Mouse (Mus musculus): Measurements from ENCODE around the gene Wdr5b. TPM values are rescaled to one million over a fixed set of nuclear protein-coding genes. Genes with fewer than 3 reads are reported as not detected.
"Not testable (repeated sequence)": the region's sequence is repeated elsewhere in the genome, so short reads cannot be mapped to it uniquely, and the experiment has no call there.

Gene Wdr5b
- polyA plus RNA-seq (2012; rRNA removed): 3.2 and 3.6 TPM in 2 replicates

DNA sequence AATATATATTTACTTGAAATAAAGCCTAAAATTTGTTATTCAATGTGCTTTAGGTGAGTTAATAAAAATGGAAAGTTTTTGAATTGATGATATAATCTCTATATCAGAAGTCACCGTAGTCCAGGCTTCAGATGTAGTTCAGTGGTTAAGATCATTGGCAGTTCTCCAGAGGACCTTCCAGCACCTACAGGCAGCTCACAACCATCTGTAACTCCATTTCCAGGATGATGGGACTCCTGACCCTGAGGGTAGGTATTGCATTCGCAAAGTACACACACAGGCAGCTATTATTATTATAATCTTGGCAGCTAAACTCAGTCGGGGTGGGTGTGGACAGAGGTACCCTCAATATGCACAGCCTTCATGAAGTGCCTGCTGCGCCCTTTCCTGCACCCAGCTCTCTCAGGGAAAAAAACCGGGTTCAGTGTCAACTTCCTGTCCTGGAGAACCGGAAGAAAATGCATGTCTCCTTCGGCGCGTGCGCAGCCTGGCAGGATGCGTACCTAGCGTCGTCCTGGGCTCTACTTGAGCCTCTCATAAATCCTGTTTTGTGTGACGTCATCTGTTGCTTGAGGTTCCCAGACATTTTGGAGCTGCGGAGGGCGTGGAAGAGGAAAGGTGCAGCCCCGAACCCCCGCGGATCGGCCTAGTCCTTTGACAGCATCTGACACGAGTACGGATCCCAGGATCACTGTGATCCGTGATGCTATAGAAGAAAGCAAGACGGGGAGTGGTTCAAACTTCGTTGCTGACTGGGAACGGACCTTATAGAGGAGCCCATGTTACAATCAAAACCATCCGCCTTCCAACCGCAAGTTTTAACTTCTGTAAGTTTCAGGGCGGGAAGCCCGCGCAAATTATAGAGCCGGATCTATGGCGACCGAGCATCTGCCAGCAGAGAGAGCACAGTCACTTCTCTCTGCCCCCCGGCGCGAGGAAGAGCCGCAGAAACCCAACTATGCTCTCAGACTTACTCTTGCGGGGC lies at the start of gene Wdr5b:
Wdr5b (plus strand) TSS at position 551 of the 985 bp plus-strand sequence.
- H3K27ac ChIP-seq (ENCODE audit: control insufficient read depth, insufficient read depth, low read length): peak within 1 kb of the TSS; percentile 36
- peak within 1 kb of the TSS; percentile 77 for H3K4me3 ChIP-seq (ENCODE audit: control insufficient read depth, insufficient read depth, low read length)
- WGBS: under 1% methylated on average over 39 of the region's 39 CpGs
- DNase-seq: peak; percentile 89
- peaks cover 4% of the 10 kb centered on the region for H3K4me1 ChIP-seq (replicated peaks; ENCODE audit: control insufficient read depth, insufficient read depth, low read length)
- TF ChIP-seq POLR2A (IDR thresholded peaks at IDR 0.05; ENCODE audit: control insufficient read depth, extremely low read depth, insufficient read depth, low read length, poor library complexity) (peak; percentile 42; the same call in 1 of the 2 replicates), CTCF (IDR thresholded peaks at IDR 0.05; ENCODE audit: borderline replicate concordance, control insufficient read depth, extremely low read depth, insufficient read depth, low read length, poor library complexity) (0 out of 2 replicates have a peak, but pooled peaks have one; percentile 27)
- H3K27me3 ChIP-seq (ENCODE audit: control insufficient read depth, insufficient read depth, low read length): no peaks in the 10 kb centered on the region
- H3K36me3 ChIP-seq (ENCODE audit: control insufficient read depth, insufficient read depth, low read length): no peaks in the 10 kb centered on the region

DNA sequence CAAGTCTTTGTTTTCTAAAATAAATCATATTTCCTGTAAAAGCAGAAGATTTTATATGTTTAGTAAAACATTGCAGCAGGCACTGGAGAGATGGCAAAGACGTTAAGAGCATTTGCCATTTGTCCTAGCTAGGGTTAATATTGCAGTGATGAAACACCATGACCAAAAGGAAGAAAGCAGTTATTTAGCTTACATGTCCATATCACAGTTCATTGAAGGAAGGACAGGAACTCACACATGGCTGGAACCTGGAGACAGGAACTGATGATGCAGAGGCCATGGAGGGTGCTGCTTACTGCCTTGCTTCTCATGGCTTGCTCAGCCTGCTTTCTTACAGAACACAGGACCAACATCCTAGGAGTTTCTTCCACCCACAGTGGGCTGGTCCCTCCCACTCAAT lies 48.6 kb upstream of the Wdr5b start:
- peaks cover 2% of the 10 kb centered on the region; the same call in 1 of the 2 replicates for H3K4me1 ChIP-seq (replicated peaks; ENCODE audit: control insufficient read depth, insufficient read depth, low read length)
- no peaks in the 10 kb centered on the region for H3K36me3 ChIP-seq (ENCODE audit: control insufficient read depth, insufficient read depth, low read length)
- TF ChIP-seq CTCF (IDR thresholded peaks at IDR 0.05; ENCODE audit: borderline replicate concordance, control insufficient read depth, extremely low read depth, insufficient read depth, low read length, poor library complexity): no peak
- no peak for TF ChIP-seq POLR2A (IDR thresholded peaks at IDR 0.05; ENCODE audit: control insufficient read depth, extremely low read depth, insufficient read depth, low read length, poor library complexity)
- 89% methylated on average over 1 of the region's 1 CpGs for WGBS
- no peak for DNase-seq
- no peak overlapping the region for H3K27ac ChIP-seq (ENCODE audit: control insufficient read depth, insufficient read depth, low read length)
- no peaks in the 10 kb centered on the region for H3K27me3 ChIP-seq (ENCODE audit: control insufficient read depth, insufficient read depth, low read length)
- no peak overlapping the region for H3K4me3 ChIP-seq (ENCODE audit: control insufficient read depth, insufficient read depth, low read length)

DNA sequence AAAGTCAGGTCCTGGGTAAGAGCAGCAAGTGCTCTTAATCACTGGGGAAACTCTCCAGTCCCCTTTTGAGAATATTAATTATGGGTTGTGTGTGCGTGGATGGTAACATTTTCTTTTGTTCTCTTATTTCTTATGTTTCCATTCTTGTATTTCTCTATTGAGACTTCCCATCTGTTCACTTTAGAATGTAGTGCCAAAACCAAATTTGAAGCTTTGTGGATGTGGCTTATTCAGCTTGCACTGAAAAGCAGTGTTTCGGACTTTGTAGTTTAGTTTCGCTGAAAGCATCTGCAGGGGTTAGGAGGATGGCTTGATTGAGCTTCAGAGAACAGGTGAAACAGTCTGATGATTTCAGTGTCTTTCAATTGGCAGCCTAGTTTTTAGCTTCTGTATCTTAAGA lies 47.7 kb upstream of the Wdr5b start:
- Histone ChIP-seq H3K4me3 (ENCODE audit: control insufficient read depth, insufficient read depth, low read length) (no peak overlapping the region), H3K4me1 (replicated peaks; ENCODE audit: control insufficient read depth, insufficient read depth, low read length) (peaks cover 2% of the 10 kb centered on the region; the same call in 1 of the 2 replicates), H3K27ac (ENCODE audit: control insufficient read depth, insufficient read depth, low read length) (no peak overlapping the region), H3K27me3 (ENCODE audit: control insufficient read depth, insufficient read depth, low read length) (no peaks in the 10 kb centered on the region), H3K36me3 (ENCODE audit: control insufficient read depth, insufficient read depth, low read length) (no peaks in the 10 kb centered on the region)
- WGBS: 96% methylated on average over 3 of the region's 3 CpGs
- DNase-seq: no peak
- TF ChIP-seq POLR2A (IDR thresholded peaks at IDR 0.05; ENCODE audit: control insufficient read depth, extremely low read depth, insufficient read depth, low read length, poor library complexity): no peak
- TF ChIP-seq CTCF (IDR thresholded peaks at IDR 0.05; ENCODE audit: borderline replicate concordance, control insufficient read depth, extremely low read depth, insufficient read depth, low read length, poor library complexity): no peak

DNA sequence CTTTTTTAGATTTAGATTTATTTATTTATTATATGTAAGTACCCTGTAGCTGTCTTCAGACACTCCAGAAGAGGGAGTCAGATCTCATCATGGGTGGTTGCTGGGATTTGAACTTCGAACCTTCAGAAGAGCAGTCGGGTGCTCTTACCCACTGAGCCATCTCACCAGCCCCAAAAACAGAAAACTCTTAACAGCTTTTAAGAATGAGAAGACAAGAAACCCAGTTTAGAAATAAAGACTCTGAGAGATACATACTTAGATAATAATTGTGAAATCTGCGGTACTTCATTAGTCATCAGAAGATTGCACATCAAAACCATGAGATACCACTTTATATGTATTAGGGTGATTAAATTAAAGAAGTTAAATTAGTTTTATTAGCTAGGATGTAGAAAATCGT lies 42.1 kb upstream of the Wdr5b start:
- not testable (repeated sequence) for H3K27me3 ChIP-seq (ENCODE audit: control insufficient read depth, insufficient read depth, low read length); H3K27ac ChIP-seq (ENCODE audit: control insufficient read depth, insufficient read depth, low read length); DNase-seq; H3K4me3 ChIP-seq (ENCODE audit: control insufficient read depth, insufficient read depth, low read length); H3K4me1 ChIP-seq (replicated peaks; ENCODE audit: control insufficient read depth, insufficient read depth, low read length)
- H3K36me3 ChIP-seq (ENCODE audit: control insufficient read depth, insufficient read depth, low read length): peaks cover 14% of the 10 kb centered on the region; the same call in 1 of the 2 replicates
- WGBS: 96% methylated on average over 4 of the region's 4 CpGs

DNA sequence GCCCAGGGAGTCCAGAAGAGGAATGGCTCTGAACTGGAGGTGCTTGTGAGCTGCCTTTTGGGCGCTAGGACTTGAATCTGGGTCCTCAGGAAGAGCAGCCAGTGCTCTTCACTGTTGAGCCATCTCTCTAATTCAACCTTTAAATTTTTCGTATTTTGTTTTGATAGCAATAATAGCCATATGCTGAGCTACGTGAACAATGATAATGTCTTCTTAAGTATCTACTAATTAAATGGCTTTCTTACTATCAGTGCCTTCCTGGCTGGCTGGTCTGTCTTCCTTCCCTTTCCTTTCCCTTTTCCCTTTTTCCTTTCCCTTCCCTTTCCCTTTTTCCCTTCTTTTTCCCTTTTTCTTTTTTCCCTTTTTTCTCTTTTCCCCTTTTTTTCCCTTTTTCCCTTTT lies 32.6 kb upstream of the Wdr5b start:
- 98% methylated on average over 3 of the region's 3 CpGs for WGBS
- no peaks in the 10 kb centered on the region for H3K27me3 ChIP-seq (ENCODE audit: control insufficient read depth, insufficient read depth, low read length)
- no peak for TF ChIP-seq POLR2A (IDR thresholded peaks at IDR 0.05; ENCODE audit: control insufficient read depth, extremely low read depth, insufficient read depth, low read length, poor library complexity)
- DNase-seq: no peak
- H3K4me3 ChIP-seq (ENCODE audit: control insufficient read depth, insufficient read depth, low read length): no peak overlapping the region
- peaks cover 12% of the 10 kb centered on the region for H3K36me3 ChIP-seq (ENCODE audit: control insufficient read depth, insufficient read depth, low read length)
- H3K4me1 ChIP-seq (replicated peaks; ENCODE audit: control insufficient read depth, insufficient read depth, low read length): no peaks in the 10 kb centered on the region
- H3K27ac ChIP-seq (ENCODE audit: control insufficient read depth, insufficient read depth, low read length): no peak overlapping the region

DNA sequence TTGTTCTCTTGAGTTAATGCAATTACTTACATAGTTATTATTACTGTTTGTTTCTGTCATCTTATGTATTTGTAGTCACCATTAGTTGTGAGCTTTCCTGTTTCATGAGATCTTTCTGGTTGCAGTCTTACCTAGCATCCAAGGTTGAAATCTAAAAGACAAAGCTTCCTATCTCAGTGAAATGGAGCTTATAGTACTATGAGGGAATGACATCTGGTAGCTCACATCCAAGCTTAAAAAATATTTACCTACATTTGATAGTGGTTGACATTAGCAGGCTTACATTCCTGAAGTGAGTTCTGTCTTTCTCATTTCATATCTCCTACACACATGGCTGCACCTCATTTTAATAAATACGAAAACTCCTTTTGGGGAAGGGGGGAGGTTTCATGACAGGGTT lies 24.7 kb upstream of the Wdr5b start:
- Histone ChIP-seq H3K4me1 (replicated peaks; ENCODE audit: control insufficient read depth, insufficient read depth, low read length) (no peaks in the 10 kb centered on the region), H3K27ac (ENCODE audit: control insufficient read depth, insufficient read depth, low read length) (no peak overlapping the region), H3K36me3 (ENCODE audit: control insufficient read depth, insufficient read depth, low read length) (peaks cover 30% of the 10 kb centered on the region), H3K27me3 (ENCODE audit: control insufficient read depth, insufficient read depth, low read length) (no peaks in the 10 kb centered on the region), H3K4me3 (ENCODE audit: control insufficient read depth, insufficient read depth, low read length) (no peak overlapping the region)
- no peak for DNase-seq
- no peak for TF ChIP-seq CTCF (IDR thresholded peaks at IDR 0.05; ENCODE audit: borderline replicate concordance, control insufficient read depth, extremely low read depth, insufficient read depth, low read length, poor library complexity)
- TF ChIP-seq POLR2A (IDR thresholded peaks at IDR 0.05; ENCODE audit: control insufficient read depth, extremely low read depth, insufficient read depth, low read length, poor library complexity): no peak
- WGBS: 100% methylated on average over 1 of the region's 1 CpGs

DNA sequence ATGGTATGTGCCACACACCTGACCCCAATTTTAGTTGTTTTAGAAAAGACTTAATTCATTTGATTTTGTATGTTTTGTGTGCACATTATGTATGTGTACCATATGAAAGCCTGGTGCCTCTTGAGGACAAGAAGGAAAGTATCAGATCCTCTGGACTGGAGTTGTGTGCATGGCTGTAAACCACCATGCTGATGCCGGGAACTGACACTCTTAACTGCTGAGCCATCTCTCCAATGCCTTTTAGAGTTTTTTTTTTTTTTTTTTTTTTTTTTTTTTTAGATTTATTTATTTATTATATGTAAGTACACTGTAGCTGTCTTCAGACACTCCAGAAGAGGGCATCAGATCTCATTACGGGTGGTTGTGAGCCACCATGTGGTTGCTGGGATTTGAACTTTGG lies 12.9 kb upstream of the Wdr5b start:
- not testable (repeated sequence) for DNase-seq; H3K27ac ChIP-seq (ENCODE audit: control insufficient read depth, insufficient read depth, low read length); H3K27me3 ChIP-seq (ENCODE audit: control insufficient read depth, insufficient read depth, low read length); H3K4me3 ChIP-seq (ENCODE audit: control insufficient read depth, insufficient read depth, low read length); H3K4me1 ChIP-seq (replicated peaks; ENCODE audit: control insufficient read depth, insufficient read depth, low read length)
- WGBS: 98% methylated on average over 2 of the region's 2 CpGs
- peaks cover 28% of the 10 kb centered on the region for H3K36me3 ChIP-seq (ENCODE audit: control insufficient read depth, insufficient read depth, low read length)
